Mouse (Mus musculus) kidney, postnatal 0 days (tissue): Measurements from ENCODE around the gene Sema3e. TPM values are rescaled to one million over a fixed set of nuclear protein-coding genes. Genes with fewer than 3 reads are reported as not detected.

Experiments
- ATAC-seq: fragments of 200-750 bp; cut with Nextera tagmentation; replicated peaks from 2 replicates; pipeline ENCODE4 v1.8.0; 2017; ENCODE audit warnings: low read depth, moderate number of reproducible peaks, moderate TSS enrichment, moderate library complexity; ENCODE audit not compliant: low FRiP score
- DNase-seq: peaks from one replicate; pipeline ENCODE4 v3.0.0-alpha.2; 2016; ENCODE audit warnings: low spot score
- H3K27ac ChIP-seq: fragments of 300-500 bp; sonication (generic); 2 replicates; pipeline ENCODE4 v1.5.1; 2014; ENCODE audit warnings: mild to moderate bottlenecking
- H3K27me3 ChIP-seq: fragments of 300-500 bp; sonication (generic); 2 replicates; pipeline ENCODE4 v1.6.1; 2014; ENCODE audit warnings: low read length, mixed read lengths; ENCODE audit not compliant: insufficient read depth
- H3K36me3 ChIP-seq: fragments of 300-500 bp; sonication (generic); 2 replicates; pipeline ENCODE4 v1.6.1; 2014; ENCODE audit warnings: low read length, mixed read lengths; ENCODE audit not compliant: insufficient read depth
- H3K4me1 ChIP-seq: fragments of 300-500 bp; sonication (generic); replicated peaks from 2 replicates; pipeline ENCODE4 v1.6.1; 2014; ENCODE audit warnings: antibody characterized with exemption, low read length, mixed read lengths; ENCODE audit not compliant: insufficient read depth
- H3K4me2 ChIP-seq: fragments of 300-500 bp; sonication (generic); 2 replicates; pipeline ENCODE4 v1.6.1; 2014; ENCODE audit warnings: mild to moderate bottlenecking, low read length, moderate library complexity, mixed read lengths
- H3K4me3 ChIP-seq: fragments of 300-500 bp; sonication (generic); replicated peaks from 2 replicates; pipeline ENCODE4 v1.5.1; 2014; ENCODE audit warnings: low read depth, low read length
- H3K9ac ChIP-seq: fragments of 300-500 bp; sonication (generic); 2 replicates; pipeline ENCODE4 v1.6.1; 2014; ENCODE audit warnings: low read depth, low read length
- H3K9me3 ChIP-seq: fragments of 300-500 bp; sonication (generic); replicated peaks from 2 replicates; pipeline ENCODE4 v1.6.1; 2016; ENCODE audit warnings: low read length, inconsistent platforms, mixed read lengths
- CTCF ChIP-seq: IDR thresholded peaks from 2 replicates; pipeline ENCODE4 v1.5.1; 2016; ENCODE audit warnings: antibody characterized with exemption, low read depth, mild to moderate bottlenecking, moderate library complexity
- WGBS: fragments of 180-500 bp; shearing (Covaris S2); extraction: QIAGEN DNeasy Blood & Tissue Kit; methylation state at CpG from one replicate; pipeline ENCODE4 v1.1.7; 2014; 5-methylcytosine and 5-hydroxymethylcytosine counted together
- polyA plus RNA-seq: library from polyadenylated mRNA; unstranded; fragments of >200 nt; fragmentation: Nextera tagmentation; extraction: Ambion mirVana; gene quantifications from 2 replicates; pipeline ENCODE4 v1.2.1, GENCODE M21; 2015

The Sema3e gene
- polyA plus RNA-seq, 1 experiment from 2014 or later: 1.6 TPM

DNA sequence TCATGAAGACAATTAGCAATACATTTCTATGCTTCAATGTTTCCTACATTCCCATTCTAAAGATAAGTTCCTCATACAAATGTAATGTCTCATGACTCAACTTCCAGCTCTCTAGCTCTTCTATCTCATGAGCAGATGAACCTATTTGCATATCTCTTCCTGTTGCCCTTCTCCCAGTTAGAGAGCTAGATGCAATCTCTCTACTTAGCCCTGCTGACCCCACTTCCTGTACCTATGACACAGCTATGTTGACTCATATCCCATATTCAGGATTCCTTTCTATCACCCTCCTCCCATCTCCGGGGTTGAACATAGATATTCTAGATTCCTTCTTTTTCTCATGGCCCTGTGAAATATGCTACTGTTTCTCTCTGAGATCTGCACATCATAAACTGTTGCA, 38.0 kb upstream of the Sema3e start:
- H3K27ac ChIP-seq: no peak overlapping the region

DNA sequence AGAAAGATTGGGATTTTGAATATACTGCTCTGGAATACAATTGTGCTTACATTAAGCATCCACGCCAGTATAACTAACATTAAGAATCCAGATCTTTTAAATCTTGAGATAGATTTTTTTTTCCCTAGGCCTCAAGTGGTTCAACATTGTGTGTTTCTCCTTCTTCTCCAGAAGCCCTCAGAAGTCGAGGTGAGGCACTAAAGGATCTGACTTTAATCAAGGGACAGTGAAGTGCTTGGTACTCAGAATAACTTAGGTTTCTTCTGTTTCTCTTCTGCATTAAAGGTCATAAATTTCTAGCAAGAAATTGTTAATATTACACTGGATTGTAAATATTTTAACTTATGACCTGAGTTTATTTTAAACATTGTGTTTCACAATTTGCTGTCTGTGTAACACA, 37.1 kb upstream of the Sema3e start:
- Histone ChIP-seq H3K9ac (no peak overlapping the region), H3K36me3 (no peaks in the 10 kb centered on the region), H3K4me3 (no peak overlapping the region), H3K4me2 (no peak overlapping the region), H3K27ac (no peak overlapping the region), H3K4me1 (no peaks in the 10 kb centered on the region), H3K9me3 (no peaks in the 10 kb centered on the region), H3K27me3 (no peaks in the 10 kb centered on the region)
- ATAC-seq (no peak), DNase-seq (no peak)
- 67% methylated on average over 2 of the region's 2 CpGs for WGBS
- no peak for TF ChIP-seq CTCF

More for the DNA sequence above, 38.0 kb upstream of the Sema3e start:
- WGBS: 39% methylated on average over 1 of the region's 1 CpGs
- no peak for DNase-seq
- H3K4me3 ChIP-seq: no peak overlapping the region
- H3K36me3 ChIP-seq: no peaks in the 10 kb centered on the region
- H3K9me3 ChIP-seq: no peaks in the 10 kb centered on the region
- no peak overlapping the region for H3K9ac ChIP-seq
- H3K27me3 ChIP-seq: no peaks in the 10 kb centered on the region
- ATAC-seq: no peak
- no peak for TF ChIP-seq CTCF
- no peaks in the 10 kb centered on the region for H3K4me1 ChIP-seq
- H3K4me2 ChIP-seq: no peak overlapping the region

DNA sequence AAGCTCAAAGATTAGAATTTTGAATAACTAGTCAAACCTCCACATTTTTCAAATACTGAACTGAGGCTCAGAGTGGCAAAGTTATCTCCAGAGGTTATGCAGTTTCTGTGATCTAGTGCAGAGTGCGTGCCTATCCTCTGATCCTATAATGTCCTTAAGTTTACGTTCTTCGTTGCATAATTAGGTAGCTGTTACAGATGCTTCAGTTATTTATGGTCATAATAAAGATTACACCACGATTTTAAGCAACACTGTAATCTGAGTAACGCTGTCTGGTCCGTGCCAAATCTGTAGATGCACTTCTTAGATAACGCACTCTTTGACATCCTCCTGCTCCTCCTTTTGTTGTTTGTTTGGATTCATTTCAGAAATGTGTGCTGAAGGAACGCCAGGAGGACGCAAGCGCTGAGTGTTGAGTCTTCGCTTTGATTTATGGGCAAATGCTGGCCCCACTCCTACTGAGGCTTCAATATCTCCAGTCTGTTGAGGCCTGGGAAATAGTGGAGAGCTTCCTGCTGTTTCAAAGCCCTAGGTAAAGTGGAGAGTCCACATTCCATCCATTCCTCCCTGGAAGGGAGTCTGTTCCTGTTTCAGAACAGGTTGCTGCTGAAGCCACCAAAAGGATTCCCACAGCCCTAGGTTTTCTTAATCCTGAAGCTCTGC, 32.2 kb upstream of the Sema3e start:
- no peaks in the 10 kb centered on the region for H3K27me3 ChIP-seq
- H3K4me2 ChIP-seq: no peak overlapping the region
- DNase-seq (peak; percentile 14), ATAC-seq (no peak)
- H3K9ac ChIP-seq: no peak overlapping the region
- 20% methylated on average over 11 of the region's 11 CpGs for WGBS
- H3K4me1 ChIP-seq: no peaks in the 10 kb centered on the region
- H3K9me3 ChIP-seq: no peaks in the 10 kb centered on the region
- H3K36me3 ChIP-seq: no peaks in the 10 kb centered on the region
- no peak overlapping the region for H3K27ac ChIP-seq
- no peak for TF ChIP-seq CTCF
- no peak overlapping the region for H3K4me3 ChIP-seq

DNA sequence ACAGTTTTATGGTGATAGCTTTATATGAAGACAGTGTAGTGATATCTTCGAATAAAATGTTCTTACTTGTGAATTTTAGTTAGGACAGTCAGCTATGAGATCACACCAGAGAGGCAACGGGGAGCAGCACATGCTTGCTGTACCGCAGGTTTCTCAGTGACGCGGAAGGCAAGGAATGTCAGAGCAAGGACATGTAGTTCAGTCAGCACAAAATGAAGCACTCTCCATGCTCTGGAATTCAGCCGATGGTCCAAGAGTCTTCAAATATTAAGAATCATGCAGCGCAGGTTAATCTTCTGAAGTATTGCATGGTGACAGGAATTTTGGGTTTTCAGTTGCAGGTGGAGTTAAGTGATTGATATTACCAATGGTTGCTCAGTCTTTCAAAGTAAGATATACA, 3.3 kb downstream of the Sema3e start:
- DNase-seq: no peak
- no peak overlapping the region for H3K9ac ChIP-seq
- TF ChIP-seq CTCF: no peak
- no peak overlapping the region for H3K27ac ChIP-seq
- H3K27me3 ChIP-seq: no peaks in the 10 kb centered on the region; the same call in 1 of the 2 replicates
- 90% methylated on average over 7 of the region's 7 CpGs for WGBS
- H3K4me3 ChIP-seq: no peak overlapping the region
- no peaks in the 10 kb centered on the region for H3K4me1 ChIP-seq
- H3K36me3 ChIP-seq: no peaks in the 10 kb centered on the region
- no peak overlapping the region for H3K4me2 ChIP-seq
- H3K9me3 ChIP-seq: no peaks in the 10 kb centered on the region
- ATAC-seq: no peak

DNA sequence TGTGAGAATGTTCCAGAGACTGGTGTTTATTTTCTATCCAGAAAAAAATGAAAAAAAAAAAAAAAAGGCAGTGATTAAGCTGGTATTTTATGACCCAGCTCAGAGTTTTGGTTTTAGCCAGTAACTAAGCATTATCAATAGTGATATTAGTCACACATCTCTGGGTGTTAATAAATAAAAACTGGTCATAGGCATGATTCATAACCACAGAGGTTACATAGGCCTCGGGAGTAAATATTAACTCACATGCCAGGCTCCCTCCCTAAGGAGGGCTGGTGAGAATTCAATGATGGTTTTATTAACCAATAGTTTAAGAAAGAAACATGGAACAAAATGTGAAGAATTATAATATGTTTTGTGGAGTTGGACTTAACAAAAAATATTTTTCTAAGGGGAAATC, 5.7 kb downstream of the Sema3e start:
- whole genome bisulfite sequencing: 61% methylated on average over 1 of the region's 1 CpGs
- DNase-seq: no peak
- TF ChIP-seq CTCF: no peak
- H3K27me3 ChIP-seq: no peaks in the 10 kb centered on the region; the same call in 1 of the 2 replicates
- H3K36me3 ChIP-seq: no peaks in the 10 kb centered on the region
- no peaks in the 10 kb centered on the region for H3K9me3 ChIP-seq
- H3K9ac ChIP-seq: no peak overlapping the region
- H3K4me3 ChIP-seq: no peak overlapping the region
- H3K27ac ChIP-seq: no peak overlapping the region
- H3K4me1 ChIP-seq: no peaks in the 10 kb centered on the region
- no peak overlapping the region for H3K4me2 ChIP-seq
- no peak for ATAC-seq

DNA sequence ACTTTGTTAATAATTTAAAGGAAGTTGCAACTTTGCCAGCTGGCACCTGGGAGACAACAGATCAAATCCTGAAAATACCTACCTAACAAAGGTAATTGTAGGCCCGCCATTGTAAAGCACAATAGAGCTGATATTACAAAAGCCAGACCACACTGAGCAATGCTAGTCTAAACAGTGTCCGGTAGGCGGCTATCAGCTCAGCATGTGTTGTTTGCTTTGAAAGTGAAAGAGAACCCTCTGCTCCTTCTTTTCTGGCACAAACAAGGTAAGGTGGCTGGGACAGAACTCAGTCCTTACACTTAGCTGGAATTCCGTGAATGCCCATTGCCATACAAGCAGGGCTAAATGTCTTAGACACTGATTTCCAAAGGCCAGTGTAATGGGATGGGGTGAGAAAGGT, 7.0 kb downstream of the Sema3e start:
- TF ChIP-seq CTCF: no peak
- no peaks in the 10 kb centered on the region for H3K9me3 ChIP-seq
- no peak overlapping the region for H3K4me3 ChIP-seq
- DNase-seq (no peak), ATAC-seq (no peak)
- no peaks in the 10 kb centered on the region for H3K36me3 ChIP-seq
- H3K27me3 ChIP-seq: no peaks in the 10 kb centered on the region
- no peak overlapping the region for H3K27ac ChIP-seq
- WGBS: 53% methylated on average over 4 of the region's 4 CpGs
- H3K4me2 ChIP-seq: no peak overlapping the region
- no peak overlapping the region for H3K9ac ChIP-seq
- no peaks in the 10 kb centered on the region for H3K4me1 ChIP-seq

DNA sequence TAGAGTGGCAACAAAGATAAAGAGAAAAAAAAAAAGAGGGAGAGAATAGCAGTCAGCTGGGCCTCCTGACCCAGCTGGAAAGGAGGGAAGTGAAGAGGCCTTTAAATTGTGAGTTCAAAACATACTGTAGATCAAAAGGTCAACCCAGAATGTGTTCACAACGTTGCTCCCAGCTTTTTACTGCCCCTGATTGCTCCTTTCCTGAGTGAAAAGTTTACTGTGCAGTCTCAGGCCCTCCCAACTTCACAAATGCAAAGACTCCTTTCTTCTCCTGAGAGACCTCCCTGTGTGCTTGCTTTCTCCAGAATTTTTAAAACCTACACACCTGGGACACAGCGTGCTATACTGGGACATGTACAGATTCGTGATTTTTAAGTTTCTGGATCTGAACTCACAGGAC, 8.2 kb downstream of the Sema3e start:
- no peaks in the 10 kb centered on the region for H3K9me3 ChIP-seq
- no peak overlapping the region for H3K4me3 ChIP-seq
- H3K27ac ChIP-seq: no peak overlapping the region
- no peaks in the 10 kb centered on the region for H3K36me3 ChIP-seq
- no peak for TF ChIP-seq CTCF
- H3K4me1 ChIP-seq: no peaks in the 10 kb centered on the region
- no peak overlapping the region for H3K9ac ChIP-seq
- no peak overlapping the region for H3K4me2 ChIP-seq
- DNase-seq: no peak
- H3K27me3 ChIP-seq: no peaks in the 10 kb centered on the region
- 18% methylated on average over 3 of the region's 3 CpGs for WGBS
- no peak for ATAC-seq
